Mouse (Mus musculus): ENCODE measurements around the gene Nat8. TPM values are rescaled to one million over a fixed set of nuclear protein-coding genes. Genes with fewer than 3 reads are reported as not detected.
"Not testable (repeated sequence)": the region's sequence is repeated elsewhere in the genome, so short reads cannot be mapped to it uniquely, and the experiment has no call there.

The Nat8 gene
- polyA plus RNA-seq, 1 experiment from 2014 or later: not detected

DNA sequence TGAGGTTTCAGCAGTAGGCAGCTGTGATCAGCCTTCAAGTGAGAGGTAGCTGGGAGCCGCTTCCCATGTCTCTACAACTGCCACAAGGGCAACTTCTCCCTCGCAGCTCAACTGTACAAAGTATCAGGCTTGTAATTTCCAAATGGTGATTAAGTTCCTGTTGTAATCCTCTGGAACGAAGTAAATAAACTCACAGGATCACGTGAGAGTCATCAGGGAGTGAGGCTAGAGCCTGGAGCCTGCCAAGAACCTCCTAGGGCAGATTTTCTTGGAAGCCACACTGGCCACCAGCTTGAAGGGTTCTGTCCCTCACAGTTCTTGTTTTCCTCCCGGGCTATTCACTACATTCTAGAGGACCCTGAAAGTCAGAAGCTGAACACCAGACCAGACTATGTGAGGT is 28.7 kb downstream of the Nat8 start:
- H3K9me3 ChIP-seq (replicated peaks; ENCODE audit: control insufficient read depth, low read length); ATAC-seq (replicated peaks; ENCODE audit: insufficient number of reproducible peaks, low FRiP score, low TSS enrichment); H3K27ac ChIP-seq (ENCODE audit: low read depth, low read length); H3K9ac ChIP-seq (ENCODE audit: low read depth, low read length); H3K4me2 ChIP-seq; H3K36me3 ChIP-seq (ENCODE audit: control insufficient read depth, insufficient read depth, low read length); H3K4me3 ChIP-seq (ENCODE audit: low read depth, low read length); H3K27me3 ChIP-seq (ENCODE audit: control insufficient read depth, insufficient read depth, low read length); H3K4me1 ChIP-seq (ENCODE audit: control insufficient read depth, insufficient read depth, low read length): not testable (repeated sequence)
- 68% methylated on average over 5 of the region's 5 CpGs for WGBS (ENCODE audit: insufficient replicate concordance)

Small RNAs within 50 kb of the gene (microRNA-seq; reads per million reads assigned to microRNA genes)
- gene Mir6375 (ENCODE audit: borderline number of aligned reads): not detected

Other genes with a start within 250 kb of the Nat8 start
- 4.3 and 4.7 TPM in 2 replicates for gene Alms1, start 244.6 kb downstream of the Nat8 start, polyA plus RNA-seq (2014; fragmentation: Nextera tagmentation; extraction: Ambion mirVana)
- not detected in 2 replicates for gene Nat8f7, start 118.9 kb downstream of the Nat8 start, polyA plus RNA-seq (2014; fragmentation: Nextera tagmentation; extraction: Ambion mirVana)
- gene Nat8f3, start 66.3 kb downstream of the Nat8 start, polyA plus RNA-seq (2014; fragmentation: Nextera tagmentation; extraction: Ambion mirVana): 0.31 and 0.37 TPM in 2 replicates
- gene Nat8f6, start 11.1 kb downstream of the Nat8 start, polyA plus RNA-seq (2014; fragmentation: Nextera tagmentation; extraction: Ambion mirVana): not detected in 2 replicates
- gene Nat8f5, start 11.1 kb downstream of the Nat8 start, polyA plus RNA-seq (2014; fragmentation: Nextera tagmentation; extraction: Ambion mirVana): not detected in 2 replicates
- not detected in 2 replicates for gene Nat8f2, start 37.1 kb upstream of the Nat8 start, polyA plus RNA-seq (2014; fragmentation: Nextera tagmentation; extraction: Ambion mirVana)
- 1.6 and 2.3 TPM in 2 replicates for gene Nat8f4, start 72.8 kb upstream of the Nat8 start, polyA plus RNA-seq (2014; fragmentation: Nextera tagmentation; extraction: Ambion mirVana)
- gene Tprkb, start 79.8 kb upstream of the Nat8 start, polyA plus RNA-seq (2014; fragmentation: Nextera tagmentation; extraction: Ambion mirVana): 21.7 and 22.8 TPM in 2 replicates
- gene Nat8f1, start 83.6 kb upstream of the Nat8 start, polyA plus RNA-seq (2014; fragmentation: Nextera tagmentation; extraction: Ambion mirVana): 3.6 and 4.8 TPM in 2 replicates
- 41.6 and 52.1 TPM in 2 replicates for gene Dusp11, start 129.6 kb upstream of the Nat8 start, polyA plus RNA-seq (2014; fragmentation: Nextera tagmentation; extraction: Ambion mirVana)
- gene Figla, start 184.1 kb upstream of the Nat8 start, polyA plus RNA-seq (2014; fragmentation: Nextera tagmentation; extraction: Ambion mirVana): not detected in 2 replicates
- gene Add2, start 196.6 kb upstream of the Nat8 start, polyA plus RNA-seq (2014; fragmentation: Nextera tagmentation; extraction: Ambion mirVana): 11.9 and 16.4 TPM in 2 replicates

Measured in heart, embryonic 11.5 days (tissue).